Mouse (Mus musculus) liver, embryonic 12.5 days (tissue): ENCODE results near the gene Platr25. TPM values are rescaled to one million over a fixed set of nuclear protein-coding genes. Genes with fewer than 3 reads are reported as not detected.
"Not testable (repeated sequence)": the region's sequence is repeated elsewhere in the genome, so short reads cannot be mapped to it uniquely, and the experiment has no call there.

ENCODE experiments used
- ATAC-seq: fragments of 200-750 bp; cut with Nextera tagmentation; 2 replicates; pipeline ENCODE4 v1.8.0; 2017; ENCODE audit warnings: moderate number of reproducible peaks, mild to moderate bottlenecking, moderate library complexity
- H3K27ac ChIP-seq: fragments of 300-500 bp; sonication (generic); 2 replicates; pipeline ENCODE4 v1.5.1; 2016; ENCODE audit warnings: mild to moderate bottlenecking
- H3K27me3 ChIP-seq: fragments of 300-500 bp; sonication (generic); replicated peaks from 2 replicates; pipeline ENCODE4 v1.6.1; 2016; ENCODE audit warnings: mild to moderate bottlenecking, moderate library complexity
- H3K36me3 ChIP-seq: fragments of 300-500 bp; sonication (generic); 2 replicates; pipeline ENCODE4 v1.6.1; 2016; ENCODE audit warnings: mild to moderate bottlenecking, moderate library complexity
- H3K4me1 ChIP-seq: fragments of 300-500 bp; sonication (generic); 2 replicates; pipeline ENCODE4 v1.6.1; 2016
- H3K4me2 ChIP-seq: fragments of 300-500 bp; sonication (generic); 2 replicates; pipeline ENCODE4 v1.6.1; 2016; ENCODE audit warnings: mild to moderate bottlenecking, moderate library complexity
- H3K4me3 ChIP-seq: fragments of 300-500 bp; sonication (generic); 2 replicates; pipeline ENCODE4 v1.5.1; 2016; ENCODE audit warnings: mild to moderate bottlenecking, moderate library complexity
- H3K9ac ChIP-seq: fragments of 300-500 bp; sonication (generic); 2 replicates; pipeline ENCODE4 v1.6.1; 2016; ENCODE audit warnings: mild to moderate bottlenecking, moderate library complexity
- H3K9me3 ChIP-seq: fragments of 300-500 bp; sonication (generic); replicated peaks from 2 replicates; pipeline ENCODE4 v1.6.1; 2016; ENCODE audit warnings: mild to moderate bottlenecking, moderate library complexity
- WGBS: fragments of 180-500 bp; shearing (Covaris S2); methylation state at CpG from one replicate; pipeline ENCODE4 v1.1.7; 2016; ENCODE audit not compliant: insufficient replicate concordance; 5-methylcytosine and 5-hydroxymethylcytosine counted together
- microRNA counts: library from miRNA; unstranded; fragments of <30 nt; microRNA quantifications from one replicate; lab custom pipeline; 2017
- microRNA-seq: library from miRNA; unstranded; fragments of <30 nt; microRNA quantifications from one replicate; pipeline ENCODE4, GENCODE M21; 2017
- polyA plus RNA-seq: library from polyadenylated mRNA; unstranded; fragments of >200 nt; fragmentation: Nextera tagmentation; extraction: Ambion mirVana; gene quantifications from 2 replicates; pipeline ENCODE4 v1.2.1, GENCODE M21; 2016

The Platr25 gene
- polyA plus RNA-seq, 1 experiment from 2014 or later, result 6.4 TPM

DNA sequence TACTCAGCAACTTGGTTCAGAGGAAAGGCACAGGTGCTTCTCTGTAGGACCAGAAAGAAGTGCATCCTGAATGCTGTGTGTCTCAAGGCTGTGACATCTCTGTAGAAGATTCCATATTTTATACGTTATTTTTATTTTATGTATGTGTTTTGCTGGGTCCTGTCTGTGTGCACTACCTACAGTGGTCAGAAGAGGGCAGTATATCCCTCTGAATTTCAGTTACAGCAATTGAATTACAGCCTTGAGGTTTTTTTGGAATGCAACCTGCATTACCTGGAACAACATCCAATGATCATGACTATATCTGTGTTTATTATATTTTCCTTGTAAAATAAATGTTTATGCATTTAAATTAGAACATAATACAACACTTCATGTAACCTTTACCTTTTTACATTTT lies 133.4 kb downstream of the Platr25 start:
- not testable (repeated sequence) for H3K4me1 ChIP-seq, H3K4me2 ChIP-seq, H3K4me3 ChIP-seq, H3K27me3 ChIP-seq, H3K9me3 ChIP-seq, H3K9ac ChIP-seq, H3K27ac ChIP-seq, H3K36me3 ChIP-seq, ATAC-seq
- 45% methylated on average over 1 of the region's 1 CpGs for WGBS

DNA sequence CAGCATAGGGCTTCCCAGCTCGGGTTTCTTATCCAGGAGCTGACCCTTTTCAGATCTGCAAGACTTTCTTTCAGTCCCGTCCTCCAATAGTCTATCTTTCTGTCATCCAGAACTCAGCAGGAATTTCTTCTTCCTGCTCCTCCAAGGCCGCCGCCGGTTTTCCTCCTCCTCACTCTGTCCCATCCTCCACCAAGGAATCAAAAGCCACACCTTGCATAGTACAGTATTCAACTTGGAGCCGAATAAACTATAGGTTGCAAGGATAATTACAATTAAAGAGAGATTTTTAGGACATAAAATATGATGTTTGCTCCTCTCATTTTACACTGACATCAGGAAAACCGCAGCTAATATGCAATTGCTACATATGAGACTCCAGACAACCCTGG lies 136.2 kb downstream of the Platr25 start:
- H3K4me2 ChIP-seq, result peak overlapping the region; percentile 70
- not testable (repeated sequence) for H3K4me1 ChIP-seq, H3K27ac ChIP-seq, H3K36me3 ChIP-seq, H3K27me3 ChIP-seq, H3K9me3 ChIP-seq
- H3K4me3 ChIP-seq, result peak overlapping the region; percentile 58
- ATAC-seq, result peak; percentile 75
- H3K9ac ChIP-seq, result 0 out of 2 replicates have a peak overlapping the region, but pooled peaks have one; percentile 31
- WGBS, result 12% methylated on average over 7 of the region's 7 CpGs

DNA sequence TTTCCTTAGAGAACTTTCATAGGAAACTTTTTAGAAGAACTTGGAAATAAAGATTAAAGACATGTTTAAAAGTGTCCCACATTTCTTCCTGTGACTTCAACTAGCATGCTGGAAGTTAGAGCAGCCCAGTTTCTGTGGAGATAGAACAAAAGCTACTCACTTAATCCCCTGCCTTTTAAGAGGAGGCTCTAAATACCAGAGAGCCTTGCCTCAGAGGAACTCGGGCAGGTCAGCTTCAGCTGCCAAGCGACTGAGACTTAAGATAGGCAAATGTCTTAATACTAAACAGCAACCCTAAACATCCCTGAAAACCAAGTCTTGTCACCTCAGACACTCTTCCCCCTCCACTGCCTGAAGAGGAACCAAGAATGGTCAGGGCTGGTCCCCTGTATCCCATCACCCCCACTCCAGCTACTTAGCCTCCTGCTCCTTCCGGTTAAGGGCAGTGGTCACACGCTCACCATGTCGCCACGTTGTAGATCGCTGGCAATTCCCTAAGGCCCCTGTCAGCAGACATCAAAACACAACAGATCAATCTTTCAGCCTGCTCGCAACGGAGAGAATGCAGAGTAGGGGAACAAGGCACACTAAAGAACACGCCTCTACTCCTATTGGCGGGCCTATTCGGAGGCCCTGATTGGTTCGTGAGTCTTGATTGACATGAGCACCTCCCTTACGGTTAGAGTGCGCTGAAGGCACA lies 136.8 kb downstream of the Platr25 start, which contains the start of gene 6720489N17Rik:
Gene 6720489N17Rik, minus strand, starts transcription at position 606 of the 700 bp plus-strand sequence.
- not testable (repeated sequence) for H3K36me3 ChIP-seq, H3K9me3 ChIP-seq, H3K27me3 ChIP-seq, H3K4me1 ChIP-seq
- ATAC-seq, result peak; percentile 100
- under 1% methylated on average over 15 of the region's 15 CpGs for WGBS
- Histone ChIP-seq H3K4me3 (peak within 1 kb of the TSS; percentile 58), H3K9ac (peak within 1 kb of the TSS; percentile 67), H3K27ac (peak within 1 kb of the TSS; percentile 10; the same call in 1 of the 2 replicates), H3K4me2 (peak within 1 kb of the TSS; percentile 70)

MicroRNAs encoded within 50 kb of the gene (microRNA counts, 519-probe panel; counts per million panel counts)
- microRNA mmu-miR-713 (lab: Ali Mortazavi, UCI), result 582 counts per million, percentile 70 among the panel's probes with 10 or more counts

Small RNA genes lying within 50 kb of the gene (microRNA-seq; reads per million reads assigned to microRNA genes)
- gene Gm24020 (not detected), gene Gm24588 (not detected), gene Mir713 (not detected)

Other genes starting within 250 kb of the Platr25 start
- not detected in 2 replicates for gene Zfp935, start 202.2 kb downstream of the Platr25 start, polyA plus RNA-seq
- gene Zfp934, start 189.5 kb downstream of the Platr25 start, polyA plus RNA-seq, result 7.0 and 7.9 TPM in 2 replicates
- gene 6720489N17Rik, start 136.5 kb downstream of the Platr25 start, polyA plus RNA-seq, result 3.6 and 4.3 TPM in 2 replicates
- 1.8 and 3.5 TPM in 2 replicates for gene Gm5141, start 25.1 kb upstream of the Platr25 start, polyA plus RNA-seq
- gene Fbp2, start 97.7 kb upstream of the Platr25 start, polyA plus RNA-seq, result not detected in 2 replicates
- gene Fbp1, start 127.6 kb upstream of the Platr25 start, polyA plus RNA-seq, result not detected in 2 replicates
- gene 2010111I01Rik, start 204.2 kb upstream of the Platr25 start, polyA plus RNA-seq, result 17.2 and 19.6 TPM in 2 replicates